Mouse (Mus musculus): ENCODE data around the gene Babam1. TPM values are rescaled to one million over a fixed set of nuclear protein-coding genes. Genes with fewer than 3 reads are reported as not detected.
A peak's percentile ranks its signal among the peaks of the same experiment; 100 is the strongest.

Gene Babam1
- polyA plus RNA-seq, 1 experiment from 2014 or later: 66.8 TPM

DNA sequence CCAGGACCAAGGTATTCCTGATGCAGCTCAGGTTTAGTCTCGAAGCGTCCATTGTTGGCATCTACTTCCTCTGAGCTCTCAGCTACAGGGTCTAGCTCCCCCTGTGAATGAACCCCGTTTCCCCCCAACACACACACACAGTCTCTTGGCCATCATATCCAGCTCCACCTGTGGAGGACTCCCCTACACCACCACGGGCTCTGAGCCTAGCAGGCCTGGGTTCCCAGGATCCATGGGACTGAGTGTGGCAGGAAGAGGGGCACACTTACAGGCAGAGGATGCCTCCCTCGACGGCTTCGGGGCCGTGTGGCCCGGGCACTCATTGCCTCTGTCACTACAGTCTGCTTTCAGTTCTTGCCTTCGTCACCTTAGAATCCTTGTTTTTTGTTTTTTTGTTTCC is 1.6 kb upstream of the Babam1 start:
- no peak for TF ChIP-seq CTCF (IDR thresholded peaks at IDR 0.05; ENCODE audit: low read depth)
- Histone ChIP-seq H3K27me3 (replicated peaks; ENCODE audit: control insufficient read depth, insufficient read depth, low read length) (no peaks in the 10 kb centered on the region), H3K36me3 (ENCODE audit: control insufficient read depth, insufficient read depth) (peaks cover 17% of the 10 kb centered on the region), H3K4me2 (replicated peaks; ENCODE audit: low read depth) (0 out of 2 replicates have a peak overlapping the region, but pooled peaks have one; percentile 21), H3K27ac (ENCODE audit: low read depth, low read length) (no peak overlapping the region), H3K4me3 (ENCODE audit: low read depth, low read length) (no peak overlapping the region; the same call in 1 of the 2 replicates), H3K9me3 (ENCODE audit: control insufficient read depth) (no peaks in the 10 kb centered on the region), H3K4me1 (replicated peaks; ENCODE audit: control insufficient read depth, insufficient read depth, low read length) (0 out of 2 replicates have a peak, but pooled peaks cover 5% of the 10 kb centered on the region), H3K9ac (ENCODE audit: low read depth, low read length) (no peak overlapping the region)
- ATAC-seq: no peak
- 84% methylated on average over 10 of the region's 10 CpGs for WGBS

DNA sequence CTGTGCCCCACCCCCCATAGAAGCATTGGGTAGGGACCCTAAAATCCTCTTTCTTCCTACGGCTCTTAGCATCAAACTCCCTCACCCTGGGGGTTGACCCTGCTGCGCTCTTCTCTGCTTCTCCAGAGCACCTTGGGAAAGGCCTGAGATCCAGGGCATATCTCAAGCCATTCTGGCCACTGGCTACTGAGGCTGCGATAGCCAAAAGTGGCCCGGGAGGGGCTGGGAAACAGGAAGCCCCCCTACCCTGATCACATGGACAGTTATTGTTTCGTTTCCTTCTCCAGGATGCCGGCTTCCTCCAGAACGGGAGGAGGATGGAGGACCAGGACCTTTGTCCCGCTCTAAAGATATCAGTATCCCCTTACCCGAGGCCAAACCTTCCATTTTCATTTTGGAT is 1.0 kb upstream of the Babam1 start, which contains the start of gene Ushbp1:
Ushbp1 (minus strand) TSS at position 174 of the 400 bp plus-strand sequence.
- Histone ChIP-seq H3K36me3 (ENCODE audit: control insufficient read depth, insufficient read depth) (peaks cover 17% of the 10 kb centered on the region), H3K4me2 (replicated peaks; ENCODE audit: low read depth) (peak within 1 kb of the TSS; percentile 73), H3K27me3 (replicated peaks; ENCODE audit: control insufficient read depth, insufficient read depth, low read length) (no peaks in the 10 kb centered on the region), H3K4me1 (replicated peaks; ENCODE audit: control insufficient read depth, insufficient read depth, low read length) (0 out of 2 replicates have a peak, but pooled peaks cover 5% of the 10 kb centered on the region), H3K9me3 (ENCODE audit: control insufficient read depth) (no peaks in the 10 kb centered on the region), H3K27ac (ENCODE audit: low read depth, low read length) (peak within 1 kb of the TSS; percentile 37; the same call in 1 of the 2 replicates), H3K4me3 (ENCODE audit: low read depth, low read length) (peak within 1 kb of the TSS; percentile 63), H3K9ac (ENCODE audit: low read depth, low read length) (peak within 1 kb of the TSS; percentile 56; the same call in 1 of the 2 replicates)
- no peak for TF ChIP-seq CTCF (IDR thresholded peaks at IDR 0.05; ENCODE audit: low read depth)
- no peak for ATAC-seq
- 75% methylated on average over 9 of the region's 9 CpGs for WGBS

DNA sequence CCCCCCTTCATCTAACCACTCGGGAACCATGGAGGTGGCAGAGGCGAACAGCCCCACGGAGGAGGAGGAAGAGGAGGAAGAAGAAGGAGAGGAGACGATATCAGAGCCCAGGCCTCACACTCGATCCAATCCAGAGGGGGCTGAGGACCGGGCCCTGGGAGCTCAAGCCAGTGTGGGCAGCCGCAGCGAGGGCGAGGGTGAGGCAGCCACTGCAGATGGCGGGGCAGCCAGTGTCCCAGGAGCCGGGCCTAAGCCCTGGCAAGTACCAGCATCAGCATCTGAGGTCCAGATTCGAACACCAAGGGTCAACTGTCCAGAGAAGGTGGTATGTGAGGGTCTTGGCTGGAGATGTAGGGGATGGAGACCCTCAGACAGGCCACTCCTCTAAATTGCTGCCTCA is 1.0 kb downstream of the Babam1 start:
- 80% methylated on average over 12 of the region's 12 CpGs for WGBS
- no peak overlapping the region for H3K9ac ChIP-seq (ENCODE audit: low read depth, low read length)
- peak overlapping the region; percentile 73 for H3K4me2 ChIP-seq (replicated peaks; ENCODE audit: low read depth)
- peak overlapping the region; percentile 63; the same call in 1 of the 2 replicates for H3K4me3 ChIP-seq (ENCODE audit: low read depth, low read length)
- ATAC-seq: no peak
- TF ChIP-seq CTCF (IDR thresholded peaks at IDR 0.05; ENCODE audit: low read depth): no peak
- no peaks in the 10 kb centered on the region for H3K9me3 ChIP-seq (ENCODE audit: control insufficient read depth)
- no peak overlapping the region for H3K27ac ChIP-seq (ENCODE audit: low read depth, low read length)
- peaks cover 17% of the 10 kb centered on the region for H3K36me3 ChIP-seq (ENCODE audit: control insufficient read depth, insufficient read depth)
- H3K27me3 ChIP-seq (replicated peaks; ENCODE audit: control insufficient read depth, insufficient read depth, low read length): no peaks in the 10 kb centered on the region
- 0 out of 2 replicates have a peak, but pooled peaks cover 5% of the 10 kb centered on the region for H3K4me1 ChIP-seq (replicated peaks; ENCODE audit: control insufficient read depth, insufficient read depth, low read length)

DNA sequence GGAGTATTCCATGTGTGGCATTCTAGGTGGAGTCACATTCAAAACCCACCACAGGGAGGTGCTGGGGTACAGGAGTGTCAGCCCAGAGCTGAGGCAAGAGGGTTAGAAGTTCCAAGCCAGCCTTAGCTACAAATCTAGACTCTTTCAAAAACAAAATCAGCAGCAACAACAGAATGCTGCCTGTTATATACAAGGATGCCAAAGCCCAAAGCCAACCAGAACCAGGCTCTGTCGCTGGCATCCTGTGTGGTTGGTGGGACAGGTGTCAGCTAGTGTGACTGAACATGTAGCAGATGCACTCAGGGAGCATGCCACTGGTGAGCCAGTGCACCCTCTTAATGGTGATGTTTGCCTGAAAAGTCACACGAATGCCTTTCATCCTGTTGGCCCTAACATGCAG is 4.2 kb downstream of the Babam1 start:
- no peak overlapping the region for H3K4me3 ChIP-seq (ENCODE audit: low read depth, low read length)
- no peak overlapping the region for H3K27ac ChIP-seq (ENCODE audit: low read depth, low read length)
- no peak for TF ChIP-seq CTCF (IDR thresholded peaks at IDR 0.05; ENCODE audit: low read depth)
- H3K4me2 ChIP-seq (replicated peaks; ENCODE audit: low read depth): no peak overlapping the region
- H3K9ac ChIP-seq (ENCODE audit: low read depth, low read length): no peak overlapping the region
- H3K27me3 ChIP-seq (replicated peaks; ENCODE audit: control insufficient read depth, insufficient read depth, low read length): no peaks in the 10 kb centered on the region
- no peak for ATAC-seq
- 98% methylated on average over 2 of the region's 2 CpGs for WGBS
- H3K4me1 ChIP-seq (replicated peaks; ENCODE audit: control insufficient read depth, insufficient read depth, low read length): 0 out of 2 replicates have a peak, but pooled peaks cover 8% of the 10 kb centered on the region
- peaks cover 17% of the 10 kb centered on the region for H3K36me3 ChIP-seq (ENCODE audit: control insufficient read depth, insufficient read depth)
- no peaks in the 10 kb centered on the region for H3K9me3 ChIP-seq (ENCODE audit: control insufficient read depth)

DNA sequence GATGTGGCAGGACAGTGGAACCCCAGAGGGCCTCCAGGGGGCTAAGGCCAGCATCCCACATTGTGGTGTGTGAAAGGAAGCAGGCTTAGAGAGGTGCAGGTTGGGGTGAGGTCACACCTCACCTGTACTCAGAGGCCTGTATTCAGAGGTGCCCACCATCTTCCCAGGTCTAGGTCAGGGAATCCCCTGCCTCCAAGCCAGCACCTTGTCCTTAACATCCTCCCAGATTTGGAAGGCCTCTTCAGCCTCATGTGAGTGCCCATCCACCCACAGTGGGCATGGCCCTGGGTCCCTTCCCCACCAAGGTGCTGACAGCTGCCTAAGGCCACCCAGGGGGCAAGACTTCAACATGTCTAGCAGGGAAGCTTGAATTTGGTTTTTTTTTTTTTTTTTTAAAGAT is 4.8 kb downstream of the Babam1 start:
- Histone ChIP-seq H3K4me1 (replicated peaks; ENCODE audit: control insufficient read depth, insufficient read depth, low read length) (0 out of 2 replicates have a peak, but pooled peaks cover 8% of the 10 kb centered on the region), H3K36me3 (ENCODE audit: control insufficient read depth, insufficient read depth) (peaks cover 17% of the 10 kb centered on the region), H3K27me3 (replicated peaks; ENCODE audit: control insufficient read depth, insufficient read depth, low read length) (no peaks in the 10 kb centered on the region), H3K9me3 (ENCODE audit: control insufficient read depth) (no peaks in the 10 kb centered on the region), H3K9ac (ENCODE audit: low read depth, low read length) (no peak overlapping the region), H3K27ac (ENCODE audit: low read depth, low read length) (no peak overlapping the region), H3K4me3 (ENCODE audit: low read depth, low read length) (no peak overlapping the region), H3K4me2 (replicated peaks; ENCODE audit: low read depth) (no peak overlapping the region)
- ATAC-seq: no peak
- no peak for TF ChIP-seq CTCF (IDR thresholded peaks at IDR 0.05; ENCODE audit: low read depth)

DNA sequence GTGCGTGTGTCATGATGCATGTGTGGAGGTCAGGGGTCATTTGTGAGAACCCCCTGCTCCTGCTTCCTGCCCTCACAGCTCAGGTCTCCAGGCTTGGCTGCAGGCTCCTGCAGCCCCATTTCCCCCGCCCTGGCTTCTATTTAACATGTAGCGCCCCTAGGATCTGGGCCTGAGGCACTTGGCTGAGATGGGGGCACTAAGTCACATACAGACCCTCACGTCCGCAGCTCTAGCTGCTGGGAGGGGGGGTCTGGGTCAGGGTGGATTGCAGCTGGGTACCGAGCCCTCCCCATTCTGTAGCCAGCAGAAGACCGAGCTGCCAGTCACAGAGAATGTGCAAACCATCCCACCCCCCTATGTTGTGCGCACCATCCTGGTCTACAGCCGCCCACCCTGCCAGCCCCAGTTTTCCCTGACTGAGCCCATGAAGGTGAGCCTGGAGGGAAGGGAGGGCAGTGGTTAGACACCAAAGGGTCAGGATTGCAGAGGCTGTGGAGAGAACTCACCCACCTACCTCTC is 5.8 kb downstream of the Babam1 start:
- no peaks in the 10 kb centered on the region for H3K9me3 ChIP-seq (ENCODE audit: control insufficient read depth)
- no peak for ATAC-seq
- no peaks in the 10 kb centered on the region for H3K27me3 ChIP-seq (replicated peaks; ENCODE audit: control insufficient read depth, insufficient read depth, low read length)
- H3K4me3 ChIP-seq (ENCODE audit: low read depth, low read length): no peak overlapping the region
- 0 out of 2 replicates have a peak, but pooled peaks cover 6% of the 10 kb centered on the region for H3K4me1 ChIP-seq (replicated peaks; ENCODE audit: control insufficient read depth, insufficient read depth, low read length)
- 88% methylated on average over 9 of the region's 9 CpGs for WGBS
- no peak overlapping the region for H3K9ac ChIP-seq (ENCODE audit: low read depth, low read length)
- no peak overlapping the region for H3K27ac ChIP-seq (ENCODE audit: low read depth, low read length)
- H3K4me2 ChIP-seq (replicated peaks; ENCODE audit: low read depth): no peak overlapping the region
- no peak for TF ChIP-seq CTCF (IDR thresholded peaks at IDR 0.05; ENCODE audit: low read depth)
- peaks cover 18% of the 10 kb centered on the region for H3K36me3 ChIP-seq (ENCODE audit: control insufficient read depth, insufficient read depth)

All from intestine, postnatal 0 days (tissue).